Mouse (Mus musculus): ENCODE data around the gene Syna. TPM values are rescaled to one million over a fixed set of nuclear protein-coding genes. Genes with fewer than 3 reads are reported as not detected.

Gene Syna
- polyA plus RNA-seq, 1 experiment from 2014 or later: 0.17 TPM

GRCm38 (mm10) chr5:134522524-134522923 lies 37.4 kb downstream of the Syna start:
- no peaks in the 10 kb centered on the region for H3K27me3 ChIP-seq
- 93% methylated on average over 26 of the region's 26 CpGs for WGBS
- no peak overlapping the region for H3K4me3 ChIP-seq
- no peak overlapping the region for H3K4me2 ChIP-seq
- no peaks in the 10 kb centered on the region for H3K9me3 ChIP-seq
- H3K36me3 ChIP-seq: peaks cover 65% of the 10 kb centered on the region
- no peaks in the 10 kb centered on the region for H3K4me1 ChIP-seq
- no peak for ATAC-seq (ENCODE audit: insufficient number of reproducible peaks, low FRiP score, low TSS enrichment, low read depth)
- no peak overlapping the region for H3K27ac ChIP-seq
- H3K9ac ChIP-seq: no peak overlapping the region

GRCm38 (mm10) chr5:134521806-134522205 lies 38.2 kb downstream of the Syna start:
- H3K9me3 ChIP-seq: no peaks in the 10 kb centered on the region
- H3K27me3 ChIP-seq: no peaks in the 10 kb centered on the region
- no peak overlapping the region for H3K9ac ChIP-seq
- ATAC-seq (ENCODE audit: insufficient number of reproducible peaks, low FRiP score, low TSS enrichment, low read depth): no peak
- WGBS: 90% methylated on average over 7 of the region's 7 CpGs
- H3K4me3 ChIP-seq: no peak overlapping the region
- no peak overlapping the region for H3K27ac ChIP-seq
- no peak overlapping the region for H3K4me2 ChIP-seq
- H3K36me3 ChIP-seq: peaks cover 72% of the 10 kb centered on the region
- H3K4me1 ChIP-seq: no peaks in the 10 kb centered on the region

GRCm38 (mm10) chr5:134521131-134521530 lies 38.8 kb downstream of the Syna start:
- WGBS: 96% methylated on average over 2 of the region's 2 CpGs
- ATAC-seq (ENCODE audit: insufficient number of reproducible peaks, low FRiP score, low TSS enrichment, low read depth): no peak
- H3K9me3 ChIP-seq: no peaks in the 10 kb centered on the region
- H3K27me3 ChIP-seq: no peaks in the 10 kb centered on the region
- H3K4me1 ChIP-seq: no peaks in the 10 kb centered on the region
- peaks cover 73% of the 10 kb centered on the region for H3K36me3 ChIP-seq
- H3K4me3 ChIP-seq: no peak overlapping the region
- H3K9ac ChIP-seq: no peak overlapping the region
- no peak overlapping the region for H3K27ac ChIP-seq
- H3K4me2 ChIP-seq: no peak overlapping the region

GRCm38 (mm10) chr5:134520120-134520519 lies 39.9 kb downstream of the Syna start:
- H3K4me1 ChIP-seq: no peaks in the 10 kb centered on the region
- H3K36me3 ChIP-seq: peaks cover 77% of the 10 kb centered on the region
- WGBS: 93% methylated on average over 4 of the region's 4 CpGs
- no peak for ATAC-seq (ENCODE audit: insufficient number of reproducible peaks, low FRiP score, low TSS enrichment, low read depth)
- H3K9ac ChIP-seq: no peak overlapping the region
- H3K4me3 ChIP-seq: no peak overlapping the region
- H3K4me2 ChIP-seq: no peak overlapping the region
- H3K27ac ChIP-seq: no peak overlapping the region
- no peaks in the 10 kb centered on the region for H3K9me3 ChIP-seq
- H3K27me3 ChIP-seq: no peaks in the 10 kb centered on the region

- no peaks in the 10 kb centered on the region for H3K4me1 ChIP-seq
- ATAC-seq (ENCODE audit: insufficient number of reproducible peaks, low FRiP score, low TSS enrichment, low read depth): no peak
- 62% methylated on average over 5 of the region's 5 CpGs for WGBS
These were observed 40.5 kb downstream of the Syna start for GRCm38 (mm10) chr5:134519471-134519870.

GRCm38 (mm10) chr5:134512086-134512485 lies 47.9 kb downstream of the Syna start:
- no peak overlapping the region for H3K9ac ChIP-seq
- H3K27me3 ChIP-seq: no peaks in the 10 kb centered on the region
- no peak overlapping the region for H3K4me3 ChIP-seq
- H3K27ac ChIP-seq: no peak overlapping the region
- peaks cover 4% of the 10 kb centered on the region; the same call in 1 of the 2 replicates for H3K4me1 ChIP-seq
- H3K36me3 ChIP-seq: peaks cover 90% of the 10 kb centered on the region
- WGBS: 75% methylated on average over 5 of the region's 5 CpGs
- no peak for ATAC-seq (ENCODE audit: insufficient number of reproducible peaks, low FRiP score, low TSS enrichment, low read depth)
- H3K9me3 ChIP-seq: no peaks in the 10 kb centered on the region
- no peak overlapping the region for H3K4me2 ChIP-seq

More at GRCm38 (mm10) chr5:134519471-134519870, 40.5 kb downstream of the Syna start:
- no peak overlapping the region for H3K4me2 ChIP-seq
- H3K4me3 ChIP-seq: no peak overlapping the region
- no peak overlapping the region for H3K27ac ChIP-seq
- no peaks in the 10 kb centered on the region for H3K27me3 ChIP-seq
- peaks cover 80% of the 10 kb centered on the region for H3K36me3 ChIP-seq
- H3K9ac ChIP-seq: no peak overlapping the region
- H3K9me3 ChIP-seq: no peaks in the 10 kb centered on the region

GRCm38 (mm10) chr5:134510266-134510665 lies 49.7 kb downstream of the Syna start:
- Histone ChIP-seq H3K4me3 (no peak overlapping the region), H3K4me2 (no peak overlapping the region), H3K9me3 (no peaks in the 10 kb centered on the region), H3K27me3 (no peaks in the 10 kb centered on the region), H3K9ac (no peak overlapping the region), H3K27ac (no peak overlapping the region), H3K36me3 (peaks cover 77% of the 10 kb centered on the region), H3K4me1 (peaks cover 4% of the 10 kb centered on the region; the same call in 1 of the 2 replicates)
- 91% methylated on average over 5 of the region's 5 CpGs for WGBS
- ATAC-seq (ENCODE audit: insufficient number of reproducible peaks, low FRiP score, low TSS enrichment, low read depth): no peak

- H3K36me3 ChIP-seq: peaks cover 73% of the 10 kb centered on the region
- H3K4me1 ChIP-seq: peaks cover 4% of the 10 kb centered on the region; the same call in 1 of the 2 replicates
- no peak overlapping the region for H3K27ac ChIP-seq
- no peak overlapping the region for H3K9ac ChIP-seq
- H3K27me3 ChIP-seq: no peaks in the 10 kb centered on the region
- H3K4me2 ChIP-seq: no peak overlapping the region
- H3K9me3 ChIP-seq: no peaks in the 10 kb centered on the region
- 89% methylated on average over 5 of the region's 5 CpGs for WGBS
- no peak for ATAC-seq (ENCODE audit: insufficient number of reproducible peaks, low FRiP score, low TSS enrichment, low read depth)
- H3K4me3 ChIP-seq: no peak overlapping the region
These were observed 51.0 kb downstream of the Syna start for GRCm38 (mm10) chr5:134508965-134509364.

Small RNAs within 50 kb of the gene (microRNA-seq; reads per million reads assigned to microRNA genes)
- not detected for gene Mir7228

Other genes with a start within 250 kb of the Syna start
- 164 and 170 TPM in 2 replicates for gene Gtf2i, start 245.4 kb downstream of the Syna start, polyA plus RNA-seq (2015; fragmentation: Nextera tagmentation; extraction: Ambion mirVana)
- gene Gtf2ird1, start 103.5 kb downstream of the Syna start, polyA plus RNA-seq (2015; fragmentation: Nextera tagmentation; extraction: Ambion mirVana): 93.5 and 102 TPM in 2 replicates
- 3.3 and 3.9 TPM in 2 replicates for gene Clip2, start 7.7 kb downstream of the Syna start, polyA plus RNA-seq (2015; fragmentation: Nextera tagmentation; extraction: Ambion mirVana)
- 226 and 241 TPM in 2 replicates for gene Rfc2, start 21.2 kb upstream of the Syna start, polyA plus RNA-seq (2015; fragmentation: Nextera tagmentation; extraction: Ambion mirVana)
- 7.9 and 8.8 TPM in 2 replicates for gene Lat2, start 54.9 kb upstream of the Syna start, polyA plus RNA-seq (2015; fragmentation: Nextera tagmentation; extraction: Ambion mirVana)
- 408 and 425 TPM in 2 replicates for gene Eif4h, start 79.3 kb upstream of the Syna start, polyA plus RNA-seq (2015; fragmentation: Nextera tagmentation; extraction: Ambion mirVana)
- 4.7 and 7.0 TPM in 2 replicates for gene Limk1, start 128.4 kb upstream of the Syna start, polyA plus RNA-seq (2015; fragmentation: Nextera tagmentation; extraction: Ambion mirVana)
- 178 and 206 TPM in 2 replicates for gene Eln, start 187.2 kb upstream of the Syna start, polyA plus RNA-seq (2015; fragmentation: Nextera tagmentation; extraction: Ambion mirVana)

Measured in limb, embryonic 15.5 days (tissue).